Mouse (Mus musculus): Measurements from ENCODE around the gene Gm10409.
"Not testable (repeated sequence)": the region's sequence is repeated elsewhere in the genome, so short reads cannot be mapped to it uniquely, and the experiment has no call there.

Gene Gm10409

DNA sequence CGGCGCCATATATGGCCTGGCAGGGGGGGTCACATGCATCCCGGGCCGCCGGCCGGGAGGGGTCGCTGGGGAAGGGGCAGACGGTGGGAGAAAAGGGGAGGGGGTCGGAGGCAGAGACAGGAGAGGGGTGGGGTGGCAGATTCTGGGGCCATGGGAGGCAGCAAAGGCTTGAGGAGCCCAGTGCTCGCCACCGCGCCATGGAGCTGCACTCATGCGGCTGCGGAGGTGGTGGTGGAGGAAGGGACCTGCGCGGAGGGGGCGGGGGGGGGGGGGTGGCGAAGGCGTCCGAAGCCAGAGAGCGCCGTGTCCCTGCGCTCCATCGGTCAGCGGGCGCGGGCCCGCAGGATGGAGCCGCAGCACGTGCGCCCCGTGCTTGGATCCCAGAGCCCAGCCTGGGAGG is at the start of gene Gm10409:
Gm10409 (plus strand) TSS at position 301 of the 400 bp plus-strand sequence.
- in situ Hi-C loops (cut with MboI, MseI) = loop anchor here (5.0 to 25.0 kb wide), 2 partner anchors 240 to 925 kb away; partner anchors contain the start of genes 2610042L04Rik and Gm3020

DNA sequence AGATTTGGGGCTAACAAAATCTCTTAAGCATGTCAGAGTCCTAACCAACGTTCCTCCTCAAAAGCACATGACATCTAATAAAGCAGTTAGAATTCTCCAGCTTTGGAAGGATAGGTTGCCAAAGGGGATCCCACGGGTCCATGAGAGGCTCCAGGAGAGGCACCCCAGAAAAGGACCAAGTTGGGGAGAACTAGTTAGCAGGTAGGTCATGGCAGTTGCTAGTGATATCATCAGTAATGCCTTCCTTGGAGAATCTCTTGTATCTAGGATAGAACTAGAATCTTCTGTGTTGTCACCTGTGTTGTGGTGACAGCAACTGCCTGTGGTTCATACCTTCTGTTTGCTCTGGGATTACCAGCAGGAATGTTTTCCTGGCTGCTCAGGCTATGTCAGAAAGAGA is 17.6 kb upstream of the Gm10409 start, which contains the start of gene Gm10413:
Gm10413 (plus strand) TSS at position 301 of the 400 bp plus-strand sequence.
- in situ Hi-C loops (cut with MboI, MseI) = not testable (repeated sequence)

DNA sequence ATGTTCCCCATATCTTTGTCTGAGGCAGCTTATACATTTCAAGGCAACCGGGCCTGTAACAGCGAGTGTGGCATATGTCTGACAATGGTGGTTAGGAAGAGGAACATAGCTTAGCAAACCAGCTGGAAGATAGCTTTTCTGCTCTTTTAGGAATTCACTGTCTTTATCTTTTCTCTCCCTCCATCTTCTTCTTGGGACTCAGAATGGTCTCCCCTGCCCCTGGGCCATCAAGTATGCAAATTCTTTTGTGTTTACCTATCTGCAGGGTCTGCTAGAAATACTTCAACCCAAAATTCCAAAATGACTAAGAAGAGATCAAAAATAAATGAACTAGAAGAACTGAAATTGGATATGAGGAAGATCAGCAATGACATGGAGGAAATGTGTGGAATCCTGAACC is 15.4 kb downstream of the Gm10409 start, which contains the start of gene Gm3005:
Gm3005 (plus strand) TSS at position 301 of the 400 bp plus-strand sequence.
- in situ Hi-C loops (cut with MboI, MseI) = not testable (repeated sequence)

DNA sequence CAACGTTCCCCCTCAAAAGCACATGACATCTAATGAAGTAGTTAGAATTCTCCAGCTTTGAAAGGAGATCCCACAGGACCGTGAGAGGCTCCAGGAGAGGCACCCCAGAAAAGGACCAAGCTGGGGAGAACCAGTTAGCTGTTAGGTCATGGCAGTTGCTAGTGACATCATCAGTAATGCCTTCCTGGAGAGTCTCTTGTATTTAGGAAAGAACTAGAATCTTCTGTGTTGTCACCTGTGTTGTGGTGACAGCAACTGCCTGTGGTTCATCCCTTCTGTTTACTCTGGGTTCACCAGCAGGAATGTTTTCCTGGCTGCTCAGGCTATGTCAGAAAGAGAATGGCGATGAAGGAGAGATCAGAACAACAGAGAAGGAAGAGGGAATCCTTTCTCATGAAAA is 36.7 kb downstream of the Gm10409 start, which contains the start of gene Gm10408:
Gm10408 (plus strand) TSS at position 301 of the 400 bp plus-strand sequence.
- in situ Hi-C loops (cut with MboI, MseI) = not testable (repeated sequence)
